Mouse (Mus musculus) small intestine, adult 2 months (tissue): Measurements from ENCODE around the gene Cyp26a1.

ENCODE experiments used
- CTCF ChIP-seq: fragments of 200-500 bp; IDR thresholded peaks from 2 replicates; pipeline ENCODE4 v1.5.1; 2012; ENCODE audit warnings: low read depth, mild to moderate bottlenecking, control low read depth, inconsistent platforms, low read length, moderate library complexity, mixed read lengths; ENCODE audit not compliant: insufficient replicate concordance, insufficient read length; ENCODE audit errors: extremely low read depth
- POLR2A ChIP-seq: fragments of 200-500 bp; IDR thresholded peaks from 2 replicates; pipeline ENCODE4 v1.6.1; 2012; ENCODE audit warnings: low read depth, mild to moderate bottlenecking, control low read depth, inconsistent platforms, low read length, moderate library complexity

GRCm38 (mm10) chr19:37699711-37700110 lies 2.1 kb downstream of the Cyp26a1 start:
- TF ChIP-seq CTCF (no peak), POLR2A (no peak)
